Mouse (Mus musculus) bone marrow, adult 2 months (tissue): ENCODE data around the gene Antxr1. TPM values are rescaled to one million over a fixed set of nuclear protein-coding genes. Genes with fewer than 3 reads are reported as not detected.

Source experiments
- H3K27ac ChIP-seq: fragments of 200-500 bp; 2 replicates; pipeline ENCODE4 v1.5.1; 2012; ENCODE audit warnings: low read depth, mild to moderate bottlenecking, control low read depth, inconsistent platforms, low read length; ENCODE audit not compliant: control insufficient read depth, poor library complexity, insufficient read depth
- H3K4me1 ChIP-seq: fragments of 200-500 bp; 2 replicates; pipeline ENCODE4 v1.6.1; 2011; ENCODE audit warnings: low read length; ENCODE audit not compliant: control insufficient read depth, insufficient read depth
- H3K4me3 ChIP-seq: fragments of 200-500 bp; replicated peaks from 2 replicates; pipeline ENCODE3; 2011; ENCODE audit warnings: mild to moderate bottlenecking, low read depth, low read length, control low read depth; ENCODE audit not compliant: control insufficient read depth
- CTCF ChIP-seq: fragments of 200-500 bp; IDR thresholded peaks from 2 replicates; pipeline ENCODE4 v1.5.1; 2011; ENCODE audit warnings: low read length, control low read depth; ENCODE audit not compliant: control insufficient read depth, insufficient read depth
- POLR2A ChIP-seq: fragments of 200-500 bp; IDR thresholded peaks from 2 replicates; pipeline ENCODE4 v1.6.1; 2011; ENCODE audit warnings: low read depth, mild to moderate bottlenecking, control low read depth, low read length, borderline replicate concordance; ENCODE audit not compliant: control insufficient read depth
- WGBS: fragments of 180-500 bp; shearing (Covaris S2); methylation state at CpG from one replicate; pipeline ENCODE4 v1.1.7; 2018; 5-methylcytosine and 5-hydroxymethylcytosine counted together
- polyA plus RNA-seq: library from polyadenylated mRNA; stranded (reverse); fragments of >200 nt; gene quantifications from 2 replicates; pipeline ENCODE4 v1.2.4, GENCODE M21; 2011; ENCODE audit warnings: low replicate concordance; ENCODE audit not compliant: missing spikeins, insufficient read depth, insufficient read length

Gene Antxr1
- polyA plus RNA-seq, 1 experiment = 5.3 TPM

GRCm38 (mm10) chr6:87250701-87251100 lies 84.9 kb downstream of the Antxr1 start:
- Histone ChIP-seq H3K4me3 (no peak overlapping the region), H3K27ac (no peak overlapping the region), H3K4me1 (no peaks in the 10 kb centered on the region)
- no peak for TF ChIP-seq POLR2A
- TF ChIP-seq CTCF = no peak
- WGBS = 87% methylated on average over 3 of the region's 3 CpGs

DNA sequence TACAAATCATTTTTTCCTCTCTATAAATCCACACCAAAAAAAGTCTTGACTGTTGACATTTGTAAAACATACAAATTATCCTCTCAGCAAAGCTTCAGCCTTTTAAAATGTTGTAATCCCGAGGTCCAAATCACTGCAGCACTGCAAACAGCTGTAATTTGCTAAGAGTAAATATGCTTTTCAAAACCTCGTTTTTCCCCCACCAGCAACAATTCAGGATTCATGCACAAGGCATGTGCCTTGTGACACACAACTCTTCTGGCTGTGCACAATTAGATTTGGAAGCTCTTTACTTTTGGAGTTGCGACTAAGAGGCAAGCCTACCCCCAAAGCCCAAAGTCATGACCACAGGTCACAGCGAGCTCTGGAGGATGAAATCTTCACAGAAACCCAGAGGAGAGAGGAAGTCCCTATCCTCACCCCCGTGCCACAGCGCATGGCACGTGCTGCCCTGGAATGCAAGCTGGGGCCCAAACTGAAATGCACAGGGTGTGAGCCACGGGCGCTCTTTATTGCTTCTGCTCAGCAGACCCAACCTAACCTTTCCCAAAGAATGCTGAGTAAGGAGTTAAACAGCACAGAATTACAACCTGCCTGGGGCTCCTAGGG lies 87.3 kb downstream of the Antxr1 start:
- WGBS = 24% methylated on average over 9 of the region's 9 CpGs
- no peak overlapping the region for H3K4me3 ChIP-seq
- no peak overlapping the region for H3K27ac ChIP-seq
- no peaks in the 10 kb centered on the region for H3K4me1 ChIP-seq
- TF ChIP-seq CTCF (no peak), POLR2A (no peak)

DNA sequence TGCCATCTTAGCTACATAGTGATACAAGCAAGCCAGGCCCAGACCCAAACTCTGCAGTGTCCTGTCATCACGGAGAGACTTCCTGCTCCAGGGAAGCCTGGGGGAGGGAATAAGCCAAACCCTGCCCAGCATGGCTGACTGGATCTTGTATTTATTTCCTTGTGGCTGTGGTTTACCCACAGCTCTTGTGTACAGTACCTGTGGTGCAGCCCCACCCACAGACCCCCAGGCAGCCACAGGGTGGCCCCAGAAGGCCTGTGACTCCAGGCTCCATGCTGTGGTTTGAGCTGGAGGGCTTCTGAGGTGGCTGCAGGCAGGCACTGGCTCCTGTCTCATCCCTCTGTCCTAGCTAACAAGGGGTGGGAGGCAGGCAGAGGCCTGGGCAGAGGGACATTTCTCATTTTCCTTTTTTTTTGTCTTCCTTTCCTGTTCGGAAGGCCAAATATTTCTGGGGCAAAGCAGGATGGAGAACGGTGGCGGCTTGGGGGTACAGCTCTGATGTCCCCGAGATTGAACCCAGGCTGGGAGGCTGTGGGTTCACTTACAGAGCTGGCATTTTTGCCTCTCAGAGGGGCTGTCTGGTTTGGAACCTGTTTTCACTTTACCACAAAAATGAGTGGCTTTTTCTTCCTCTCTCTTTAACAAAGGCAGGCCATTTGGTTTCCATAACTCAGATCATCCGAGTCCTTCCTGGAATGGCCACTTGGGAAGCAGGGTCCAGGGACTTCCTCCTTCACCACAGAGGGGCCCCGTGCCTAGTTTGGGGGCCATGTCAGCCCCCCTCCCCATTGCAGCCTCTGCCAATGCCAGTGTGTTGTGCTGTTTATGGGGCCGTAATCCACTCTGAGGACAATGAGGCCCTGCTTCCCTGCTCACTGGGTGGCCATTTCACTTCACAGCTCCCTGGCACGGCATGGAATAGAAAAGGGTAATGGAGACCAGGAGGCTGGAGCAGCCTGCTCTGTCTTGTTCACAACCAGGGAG lies 91.2 kb downstream of the Antxr1 start:
- H3K4me3 ChIP-seq = no peak overlapping the region
- TF ChIP-seq POLR2A (no peak), CTCF (no peak)
- H3K27ac ChIP-seq = no peak overlapping the region
- WGBS = 72% methylated on average over 9 of the region's 9 CpGs
- no peaks in the 10 kb centered on the region for H3K4me1 ChIP-seq

- H3K4me3 ChIP-seq = no peak overlapping the region
- no peak for TF ChIP-seq POLR2A
- no peak for TF ChIP-seq CTCF
- WGBS = 50% methylated on average over 4 of the region's 4 CpGs
- no peak overlapping the region for H3K27ac ChIP-seq
- H3K4me1 ChIP-seq = no peaks in the 10 kb centered on the region
Observed at GRCm38 (mm10) chr6:87237260-87237659, 98.4 kb downstream of the Antxr1 start.

GRCm38 (mm10) chr6:87236061-87236460 lies 99.6 kb downstream of the Antxr1 start:
- Histone ChIP-seq H3K4me3 (no peak overlapping the region), H3K4me1 (no peaks in the 10 kb centered on the region), H3K27ac (no peak overlapping the region)
- TF ChIP-seq CTCF = no peak
- no peak for TF ChIP-seq POLR2A
- 80% methylated on average over 8 of the region's 8 CpGs for WGBS

DNA sequence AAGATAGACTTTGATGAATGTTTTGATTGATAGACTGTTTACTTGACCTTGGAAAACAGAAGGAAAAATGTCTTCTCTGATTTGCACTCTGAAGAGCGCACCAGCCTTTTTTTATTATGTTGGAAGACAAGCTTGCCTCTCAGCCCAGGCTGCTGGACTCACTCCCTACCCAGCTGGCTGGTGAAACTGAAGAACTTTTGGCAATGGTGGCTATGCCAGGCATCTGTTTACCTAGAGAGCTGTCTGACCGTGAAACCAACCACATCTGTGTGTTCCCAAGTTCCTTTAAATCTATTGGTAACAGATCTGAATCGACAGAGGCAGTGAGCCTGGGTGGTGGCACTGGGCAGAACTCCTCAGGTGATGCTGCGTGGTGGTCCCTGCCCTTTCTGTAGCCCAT lies 102.5 kb downstream of the Antxr1 start:
- TF ChIP-seq CTCF (no peak), POLR2A (no peak)
- Histone ChIP-seq H3K27ac (no peak overlapping the region), H3K4me3 (no peak overlapping the region), H3K4me1 (no peaks in the 10 kb centered on the region)
- WGBS = 80% methylated on average over 4 of the region's 4 CpGs

- 77% methylated on average over 2 of the region's 2 CpGs for WGBS
- TF ChIP-seq POLR2A = no peak
- TF ChIP-seq CTCF = no peak
- Histone ChIP-seq H3K4me3 (no peak overlapping the region), H3K4me1 (no peaks in the 10 kb centered on the region), H3K27ac (no peak overlapping the region)
Observed at GRCm38 (mm10) chr6:87230041-87230440, 105.6 kb downstream of the Antxr1 start.

DNA sequence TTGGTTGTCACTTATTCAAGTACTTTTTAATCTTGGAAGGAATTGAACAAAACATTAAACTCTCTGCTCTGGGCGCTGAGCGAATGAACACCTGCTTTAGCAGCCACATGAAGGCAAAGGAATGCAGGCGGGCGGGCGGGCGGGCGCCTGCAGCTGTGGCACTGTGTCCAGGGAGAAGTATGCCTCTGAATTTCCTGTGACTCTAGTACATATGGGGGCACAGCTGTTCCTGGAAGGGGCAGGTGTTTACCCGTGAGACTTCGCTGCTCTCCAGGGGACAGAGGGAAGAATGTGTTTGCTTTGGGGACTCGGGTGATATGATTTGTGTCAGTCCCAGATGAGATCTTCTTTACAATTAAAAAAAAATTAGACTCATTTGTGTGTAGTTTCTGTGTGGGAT lies 107.7 kb downstream of the Antxr1 start:
- no peaks in the 10 kb centered on the region for H3K4me1 ChIP-seq
- H3K27ac ChIP-seq = no peak overlapping the region
- WGBS = 30% methylated on average over 10 of the region's 10 CpGs
- no peak overlapping the region for H3K4me3 ChIP-seq
- no peak for TF ChIP-seq CTCF
- TF ChIP-seq POLR2A = no peak
